Mouse (Mus musculus) mouse trophoblast stem cell (cell line): Measurements from ENCODE around the gene Gm20388.

ENCODE experiments used
- in situ Hi-C, 2 experiments: fragments of 300-500 bp; cut with MseI, MboI; formaldehyde crosslinking; loops; 2 replicates in 1 of 2; 3 replicates in 1 of 2; pipeline ENCODE4 v1.15.1; 2025

Gene Gm20388

GRCm38 (mm10) chr8:122435375-122435774, 2524.7 kb downstream of the Gm20388 start:
- in situ Hi-C loops: no loop called here

- in situ Hi-C loops: no loop called here
Observed at GRCm38 (mm10) chr8:122436146-122436545, 2525.5 kb downstream of the Gm20388 start.

- in situ Hi-C loops: no loop called here
Observed at GRCm38 (mm10) chr8:122436586-122437125, 2526.0 kb downstream of the Gm20388 start.

- in situ Hi-C loops: no loop called here
Observed at GRCm38 (mm10) chr8:122437708-122438331, 2527.2 kb downstream of the Gm20388 start.

GRCm38 (mm10) chr8:122439336-122439735, 2528.7 kb downstream of the Gm20388 start:
- in situ Hi-C loops: no loop called here

- in situ Hi-C loops: no loop called here
Observed at GRCm38 (mm10) chr8:122441326-122441725, 2530.7 kb downstream of the Gm20388 start.

GRCm38 (mm10) chr8:122442356-122442755, 2531.7 kb downstream of the Gm20388 start:
- in situ Hi-C loops: no loop called here

GRCm38 (mm10) chr8:122442781-122443180, 2532.1 kb downstream of the Gm20388 start:
- in situ Hi-C loops: no loop called here

- in situ Hi-C loops: no loop called here
Observed at GRCm38 (mm10) chr8:122443262-122444006, 2532.8 kb downstream of the Gm20388 start, which contains the start of gene Mvd. TSS of gene Mvd (minus strand) at chr8:122443422.

- in situ Hi-C loops: no loop called here
Observed at GRCm38 (mm10) chr8:122444058-122444748, 2533.6 kb downstream of the Gm20388 start.

- in situ Hi-C loops: no loop called here
Observed at GRCm38 (mm10) chr8:122445203-122445602, 2534.6 kb downstream of the Gm20388 start.

- in situ Hi-C loops: no loop called here
Observed at GRCm38 (mm10) chr8:122451161-122451703, 2540.6 kb downstream of the Gm20388 start.

- in situ Hi-C loops: no loop called here
Observed at GRCm38 (mm10) chr8:122452154-122452553, 2541.5 kb downstream of the Gm20388 start.

- in situ Hi-C loops: no loop called here
Observed at GRCm38 (mm10) chr8:122454409-122454808, 2543.8 kb downstream of the Gm20388 start.

GRCm38 (mm10) chr8:122457171-122457570, 2546.5 kb downstream of the Gm20388 start:
- in situ Hi-C loops: no loop called here

GRCm38 (mm10) chr8:122459218-122459900, 2548.7 kb downstream of the Gm20388 start:
- in situ Hi-C loops: no loop called here

GRCm38 (mm10) chr8:122459990-122460389, 2549.3 kb downstream of the Gm20388 start:
- in situ Hi-C loops: no loop called here

GRCm38 (mm10) chr8:122460524-122461472, 2550.2 kb downstream of the Gm20388 start, which contains the start of gene Snai3:
TSS of gene Snai3 (minus strand) at chr8:122460733.
- in situ Hi-C loops: no loop called here

GRCm38 (mm10) chr8:122461473-122462148, 2551.0 kb downstream of the Gm20388 start:
- in situ Hi-C loops: no loop called here
